Mouse (Mus musculus) spleen, adult 2 months (tissue): ENCODE data around the gene 5031439G07Rik. TPM values are rescaled to one million over a fixed set of nuclear protein-coding genes. Genes with fewer than 3 reads are reported as not detected.

ENCODE experiments used
- DNase-seq, 2 experiments: peaks; one replicate each; pipeline versions ENCODE4 v3.0.0 to v3.0.0-alpha.2; 2012 to 2021; ENCODE audit warnings: low spot score in 2 of 2, low read depth in 1 of 2
- H3K27ac ChIP-seq: fragments of 200-500 bp; 2 replicates; pipeline ENCODE4 v1.5.1; 2012; ENCODE audit warnings: low read length, inconsistent platforms; ENCODE audit not compliant: insufficient read depth
- H3K27me3 ChIP-seq: fragments of 200-500 bp; 2 replicates; pipeline ENCODE4 v1.6.1; 2012; ENCODE audit warnings: mild to moderate bottlenecking, moderate library complexity, low read length, inconsistent platforms; ENCODE audit not compliant: control insufficient read depth, insufficient read depth
- H3K36me3 ChIP-seq: fragments of 200-500 bp; 2 replicates; pipeline ENCODE4 v1.6.1; 2012; ENCODE audit warnings: mild to moderate bottlenecking, low read length, inconsistent platforms; ENCODE audit not compliant: control insufficient read depth, insufficient read depth
- H3K4me1 ChIP-seq: fragments of 200-500 bp; 2 replicates; pipeline ENCODE4 v1.6.1; 2011; ENCODE audit warnings: inconsistent platforms; ENCODE audit not compliant: control insufficient read depth, insufficient read depth, insufficient read length
- H3K4me3 ChIP-seq: fragments of 200-500 bp; 2 replicates; pipeline ENCODE4 v1.5.1; 2011; ENCODE audit warnings: mild to moderate bottlenecking, inconsistent platforms; ENCODE audit not compliant: insufficient read depth, insufficient read length; ENCODE audit errors: extremely low read depth
- CTCF ChIP-seq: fragments of 200-500 bp; IDR thresholded peaks from 2 replicates; pipeline ENCODE4 v1.5.1; 2011; ENCODE audit warnings: mild to moderate bottlenecking, inconsistent platforms; ENCODE audit not compliant: insufficient read depth, insufficient read length, insufficient replicate concordance; ENCODE audit errors: extremely low read depth
- POLR2A ChIP-seq: fragments of 200-500 bp; IDR thresholded peaks from 2 replicates; pipeline ENCODE4 v1.6.1; 2011; ENCODE audit warnings: low read depth, low read length, inconsistent platforms
- WGBS: fragments of 180-500 bp; shearing (Covaris S2); methylation state at CpG from one replicate; pipeline ENCODE4 v1.1.7; 2018; 5-methylcytosine and 5-hydroxymethylcytosine counted together
- polyA plus RNA-seq: library from polyadenylated mRNA; depleted of rRNA; stranded (reverse); fragments of >200 nt; gene quantifications from 2 replicates; pipeline ENCODE4 v1.2.3, GENCODE M21; 2012

5031439G07Rik gene
- polyA plus RNA-seq, 1 experiment = 27.1 TPM

DNA sequence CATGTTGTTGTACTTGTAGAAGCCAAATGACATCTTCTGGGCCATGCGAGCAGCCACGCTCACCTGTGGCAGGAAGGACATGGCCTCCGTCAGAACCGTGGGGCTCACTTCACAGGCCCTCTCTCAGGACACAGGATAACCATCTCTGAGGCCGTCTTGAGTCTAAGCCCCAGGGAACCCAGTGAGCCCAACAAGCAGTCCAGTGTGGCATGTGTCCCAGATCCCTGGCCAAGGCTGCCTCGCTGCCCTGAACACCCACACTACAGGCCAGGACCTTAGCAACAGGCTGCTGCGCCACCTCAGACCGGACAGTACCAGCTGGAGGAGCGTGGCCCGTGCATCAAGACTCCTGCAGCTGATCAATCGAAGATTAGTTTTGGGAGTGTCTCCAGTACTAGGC lies 35.1 kb downstream of the 5031439G07Rik start:
- TF ChIP-seq POLR2A = no peak
- TF ChIP-seq CTCF = no peak
- DNase-seq = no peak
- Histone ChIP-seq H3K36me3 (peaks cover 54% of the 10 kb centered on the region), H3K27me3 (no peaks in the 10 kb centered on the region), H3K4me3 (no peak overlapping the region), H3K27ac (no peak overlapping the region), H3K4me1 (no peaks in the 10 kb centered on the region)
- 91% methylated on average over 11 of the region's 11 CpGs for WGBS

- TF ChIP-seq POLR2A (no peak), CTCF (no peak)
- no peak overlapping the region for H3K27ac ChIP-seq
- H3K36me3 ChIP-seq = peaks cover 43% of the 10 kb centered on the region
- H3K4me1 ChIP-seq = no peaks in the 10 kb centered on the region
- H3K4me3 ChIP-seq = no peak overlapping the region
- DNase-seq = no peak
- H3K27me3 ChIP-seq = no peaks in the 10 kb centered on the region
- 91% methylated on average over 4 of the region's 4 CpGs for WGBS
Observed at GRCm38 (mm10) chr15:84950053-84950452, 38.3 kb downstream of the 5031439G07Rik start.

DNA sequence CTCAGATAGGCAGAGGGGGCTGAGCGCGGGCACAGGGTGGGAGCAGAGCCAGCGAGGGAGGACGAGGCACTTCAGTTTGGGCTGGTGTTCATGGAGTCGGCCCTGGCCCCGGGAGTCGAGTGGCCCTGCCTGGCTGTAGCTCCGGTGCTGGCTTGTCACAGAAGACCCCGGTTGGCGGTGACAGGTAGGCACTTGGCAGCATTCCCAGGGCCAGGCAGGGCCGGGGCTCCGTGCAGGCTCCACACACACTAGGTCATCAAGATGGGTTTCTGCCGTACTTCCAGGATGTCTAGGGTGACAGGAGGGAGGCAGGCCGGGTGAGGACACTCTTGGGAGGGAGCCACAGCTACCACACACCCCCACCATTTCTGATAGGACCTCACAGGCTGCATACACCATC lies 39.4 kb downstream of the 5031439G07Rik start:
- TF ChIP-seq POLR2A (no peak), CTCF (no peak)
- Histone ChIP-seq H3K4me3 (no peak overlapping the region), H3K27ac (no peak overlapping the region), H3K36me3 (peaks cover 41% of the 10 kb centered on the region), H3K4me1 (no peaks in the 10 kb centered on the region), H3K27me3 (no peaks in the 10 kb centered on the region)
- WGBS = 95% methylated on average over 14 of the region's 14 CpGs
- DNase-seq = no peak

GRCm38 (mm10) chr15:84944319-84944718 lies 44.0 kb downstream of the 5031439G07Rik start:
- H3K36me3 ChIP-seq = peaks cover 25% of the 10 kb centered on the region

DNA sequence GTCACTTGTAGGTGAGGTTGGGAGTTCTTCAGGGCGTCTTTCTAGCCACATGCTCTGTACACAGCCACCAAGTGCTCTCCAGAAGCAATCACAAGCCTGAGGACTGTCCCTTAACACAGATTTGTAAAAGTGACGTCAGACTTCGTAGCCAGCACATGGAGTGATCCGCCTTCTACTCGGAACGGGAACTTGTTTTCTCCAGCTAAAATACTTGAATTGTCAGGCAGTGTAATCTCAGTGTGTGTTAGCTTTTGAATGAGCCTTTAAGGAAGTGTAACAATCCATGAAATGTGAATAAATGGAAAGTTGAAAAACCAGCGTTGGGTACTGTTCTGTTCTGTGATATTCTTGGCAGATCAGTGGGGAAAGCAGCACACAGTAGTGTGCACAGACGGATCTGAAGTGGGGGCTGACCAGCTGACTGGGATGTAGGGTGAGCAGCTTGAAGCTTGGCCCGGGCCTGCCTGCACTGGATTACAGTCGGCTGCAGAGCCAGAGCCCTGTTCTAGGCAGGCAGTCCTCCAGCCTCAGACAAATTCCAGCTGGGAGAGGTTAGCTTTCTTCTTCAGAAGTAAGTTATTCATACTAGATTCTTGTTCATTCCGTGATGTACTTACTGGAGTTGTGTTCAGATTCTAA lies 45.6 kb downstream of the 5031439G07Rik start:
- Histone ChIP-seq H3K27me3 (no peaks in the 10 kb centered on the region), H3K27ac (no peak overlapping the region), H3K36me3 (peaks cover 29% of the 10 kb centered on the region), H3K4me3 (no peak overlapping the region), H3K4me1 (no peaks in the 10 kb centered on the region)
- TF ChIP-seq CTCF (no peak), POLR2A (no peak)
- DNase-seq = no peak
- WGBS = 94% methylated on average over 11 of the region's 11 CpGs

More at GRCm38 (mm10) chr15:84944319-84944718, 44.0 kb downstream of the 5031439G07Rik start:
- H3K4me3 ChIP-seq = no peak overlapping the region
- TF ChIP-seq CTCF (no peak), POLR2A (no peak)
- no peak for DNase-seq
- no peaks in the 10 kb centered on the region for H3K27me3 ChIP-seq
- no peaks in the 10 kb centered on the region for H3K4me1 ChIP-seq
- H3K27ac ChIP-seq = no peak overlapping the region
- WGBS = 91% methylated on average over 5 of the region's 5 CpGs

DNA sequence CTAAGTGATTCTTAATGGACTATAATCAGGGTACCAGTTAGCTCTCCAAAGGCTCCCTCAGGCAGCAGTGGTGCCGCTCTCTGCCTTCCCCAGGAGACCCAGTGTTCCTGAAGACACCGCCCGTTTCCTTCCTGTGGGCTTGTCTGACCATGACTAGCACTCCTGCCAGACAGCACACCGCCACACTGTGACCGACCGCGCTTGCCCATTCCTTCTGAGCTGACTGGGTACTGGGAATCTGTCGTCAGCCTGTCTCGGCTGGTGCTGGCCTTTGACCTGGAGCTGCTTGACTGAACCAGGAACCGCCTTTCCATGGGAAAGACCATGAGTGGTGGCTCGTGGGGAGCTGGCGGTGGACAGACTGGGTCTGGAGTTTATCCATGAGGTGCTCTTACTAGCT lies 48.2 kb downstream of the 5031439G07Rik start:
- TF ChIP-seq CTCF (no peak), POLR2A (no peak)
- Histone ChIP-seq H3K27me3 (no peaks in the 10 kb centered on the region), H3K4me3 (no peak overlapping the region), H3K27ac (no peak overlapping the region), H3K4me1 (no peaks in the 10 kb centered on the region), H3K36me3 (peaks cover 50% of the 10 kb centered on the region)
- WGBS = 84% methylated on average over 12 of the region's 12 CpGs
- no peak for DNase-seq

GRCm38 (mm10) chr15:84934901-84935300 lies 53.5 kb downstream of the 5031439G07Rik start:
- H3K27me3 ChIP-seq = no peaks in the 10 kb centered on the region
- peaks cover 64% of the 10 kb centered on the region for H3K36me3 ChIP-seq
- WGBS = 98% methylated on average over 16 of the region's 16 CpGs
- H3K4me1 ChIP-seq = no peaks in the 10 kb centered on the region
- no peak overlapping the region for H3K27ac ChIP-seq
- no peak for DNase-seq
- no peak overlapping the region for H3K4me3 ChIP-seq
- TF ChIP-seq CTCF (no peak), POLR2A (no peak)
